Mouse (Mus musculus) limb, embryonic 10.5 days (tissue): ENCODE results near the gene Erp44. TPM values are rescaled to one million over a fixed set of nuclear protein-coding genes. Genes with fewer than 3 reads are reported as not detected.

Source experiments
- DNase-seq: peaks from one replicate; pipeline ENCODE4 v3.0.0-alpha.2; 2017; ENCODE audit warnings: low spot score
- H3K27ac ChIP-seq: fragments of 300-500 bp; sonication (generic); 2 replicates; pipeline ENCODE4 v1.5.1; 2016; ENCODE audit warnings: mild to moderate bottlenecking
- H3K27me3 ChIP-seq: fragments of 300-500 bp; sonication (generic); 2 replicates; pipeline ENCODE4 v1.6.1; 2016; ENCODE audit warnings: low read depth, mild to moderate bottlenecking; ENCODE audit not compliant: poor library complexity, severe bottlenecking
- H3K36me3 ChIP-seq: fragments of 300-500 bp; sonication (generic); 2 replicates; pipeline ENCODE4 v1.6.1; 2016; ENCODE audit warnings: mild to moderate bottlenecking, moderate library complexity
- H3K4me1 ChIP-seq: fragments of 300-500 bp; sonication (generic); 2 replicates; pipeline ENCODE4 v1.6.1; 2016
- H3K4me3 ChIP-seq: fragments of 300-500 bp; sonication (generic); 2 replicates; pipeline ENCODE4 v1.5.1; 2016; ENCODE audit warnings: mild to moderate bottlenecking, moderate library complexity
- H3K9me3 ChIP-seq: fragments of 300-500 bp; sonication (generic); replicated peaks from 2 replicates; pipeline ENCODE4 v1.6.1; 2016; ENCODE audit warnings: mild to moderate bottlenecking
- WGBS: fragments of 180-500 bp; shearing (Covaris S2); methylation state at CpG from one replicate; pipeline ENCODE4 v1.1.7; 2016; 5-methylcytosine and 5-hydroxymethylcytosine counted together
- polyA plus RNA-seq: library from polyadenylated mRNA; unstranded; fragments of >200 nt; fragmentation: Nextera tagmentation; extraction: Ambion mirVana; gene quantifications from 2 replicates; pipeline ENCODE4 v1.2.1, GENCODE M21; 2016

Erp44 gene
- polyA plus RNA-seq: 56.8 and 58.7 TPM in 2 replicates

GRCm38 (mm10) chr4:48279498-48280134 is at the start of gene Erp44, which contains the start of gene Invs:
Erp44 (minus strand) TSS chr4:48279558.
Invs (plus strand) TSS chr4:48279760.
- under 1% methylated on average over 41 of the region's 41 CpGs for WGBS
- no peaks in the 10 kb centered on the region for H3K9me3 ChIP-seq
- peak within 1 kb of the TSS; percentile 96 for H3K27ac ChIP-seq
- no peaks in the 10 kb centered on the region; the same call in 1 of the 2 replicates for H3K36me3 ChIP-seq
- H3K4me1 ChIP-seq: peaks cover 10% of the 10 kb centered on the region
- peak within 1 kb of the TSS; percentile 94 for H3K4me3 ChIP-seq
- no peaks in the 10 kb centered on the region for H3K27me3 ChIP-seq
- peak; percentile 91 for DNase-seq

GRCm38 (mm10) chr4:48328042-48328441 is 48.7 kb upstream of the Erp44 start:
- H3K4me1 ChIP-seq: no peaks in the 10 kb centered on the region
- WGBS: 58% methylated on average over 2 of the region's 2 CpGs
- no peak overlapping the region for H3K27ac ChIP-seq
- no peaks in the 10 kb centered on the region for H3K27me3 ChIP-seq
- no peaks in the 10 kb centered on the region for H3K36me3 ChIP-seq
- no peak overlapping the region for H3K4me3 ChIP-seq
- H3K9me3 ChIP-seq: no peaks in the 10 kb centered on the region
- no peak for DNase-seq

GRCm38 (mm10) chr4:48327192-48327591 is 47.8 kb upstream of the Erp44 start:
- Histone ChIP-seq H3K4me1 (no peaks in the 10 kb centered on the region), H3K9me3 (no peaks in the 10 kb centered on the region)

GRCm38 (mm10) chr4:48322095-48322494 is 42.7 kb upstream of the Erp44 start:
- DNase-seq: no peak
- WGBS: 93% methylated on average over 1 of the region's 1 CpGs
- no peak overlapping the region for H3K27ac ChIP-seq
- H3K4me3 ChIP-seq: no peak overlapping the region
- no peaks in the 10 kb centered on the region for H3K4me1 ChIP-seq
- no peaks in the 10 kb centered on the region for H3K9me3 ChIP-seq
- H3K27me3 ChIP-seq: no peaks in the 10 kb centered on the region
- H3K36me3 ChIP-seq: no peaks in the 10 kb centered on the region

More at GRCm38 (mm10) chr4:48327192-48327591, 47.8 kb upstream of the Erp44 start:
- Histone ChIP-seq H3K36me3 (no peaks in the 10 kb centered on the region), H3K4me3 (no peak overlapping the region), H3K27ac (no peak overlapping the region), H3K27me3 (no peaks in the 10 kb centered on the region)
- DNase-seq: no peak

- Histone ChIP-seq H3K9me3 (no peaks in the 10 kb centered on the region), H3K27ac (no peak overlapping the region), H3K27me3 (no peaks in the 10 kb centered on the region), H3K4me3 (no peak overlapping the region), H3K4me1 (no peaks in the 10 kb centered on the region), H3K36me3 (no peaks in the 10 kb centered on the region)
- no peak for DNase-seq
- WGBS: 98% methylated on average over 1 of the region's 1 CpGs
Measured at GRCm38 (mm10) chr4:48321276-48321675, 41.9 kb upstream of the Erp44 start.

- Histone ChIP-seq H3K9me3 (no peaks in the 10 kb centered on the region), H3K4me1 (no peaks in the 10 kb centered on the region), H3K27me3 (no peaks in the 10 kb centered on the region), H3K4me3 (no peak overlapping the region), H3K27ac (no peak overlapping the region), H3K36me3 (no peaks in the 10 kb centered on the region)
- WGBS: 84% methylated on average over 3 of the region's 3 CpGs
- DNase-seq: no peak
Measured at GRCm38 (mm10) chr4:48316036-48316435, 36.7 kb upstream of the Erp44 start.

GRCm38 (mm10) chr4:48314814-48315213 is 35.5 kb upstream of the Erp44 start:
- H3K27me3 ChIP-seq: no peaks in the 10 kb centered on the region
- H3K9me3 ChIP-seq: no peaks in the 10 kb centered on the region
- H3K36me3 ChIP-seq: peaks cover 3% of the 10 kb centered on the region
- no peak overlapping the region for H3K27ac ChIP-seq
- H3K4me1 ChIP-seq: no peaks in the 10 kb centered on the region
- WGBS: 80% methylated on average over 3 of the region's 3 CpGs
- no peak overlapping the region for H3K4me3 ChIP-seq
- DNase-seq: no peak

- H3K4me1 ChIP-seq: no peaks in the 10 kb centered on the region
- no peak for DNase-seq
- no peak overlapping the region for H3K27ac ChIP-seq
- WGBS: 87% methylated on average over 5 of the region's 5 CpGs
- H3K9me3 ChIP-seq: no peaks in the 10 kb centered on the region
- no peaks in the 10 kb centered on the region for H3K27me3 ChIP-seq
- peaks cover 11% of the 10 kb centered on the region for H3K36me3 ChIP-seq
- H3K4me3 ChIP-seq: no peak overlapping the region
Measured at GRCm38 (mm10) chr4:48287086-48287757, 7.9 kb upstream of the Erp44 start.

- WGBS: 96% methylated on average over 1 of the region's 1 CpGs
- H3K4me1 ChIP-seq: peaks cover 10% of the 10 kb centered on the region
- no peaks in the 10 kb centered on the region for H3K9me3 ChIP-seq
- DNase-seq: no peak
- no peak overlapping the region for H3K27ac ChIP-seq
- H3K36me3 ChIP-seq: no peaks in the 10 kb centered on the region
- H3K4me3 ChIP-seq: no peak overlapping the region
- H3K27me3 ChIP-seq: no peaks in the 10 kb centered on the region
Measured at GRCm38 (mm10) chr4:48281121-48281520, 1.8 kb upstream of the Erp44 start.

- peak overlapping the region; percentile 94 for H3K4me3 ChIP-seq
- no peaks in the 10 kb centered on the region for H3K27me3 ChIP-seq
- DNase-seq: no peak
- peaks cover 5% of the 10 kb centered on the region; the same call in 1 of the 2 replicates for H3K36me3 ChIP-seq
- H3K27ac ChIP-seq: peak overlapping the region; percentile 96
- WGBS: under 1% methylated on average over 34 of the region's 34 CpGs
- no peaks in the 10 kb centered on the region for H3K9me3 ChIP-seq
- peaks cover 10% of the 10 kb centered on the region for H3K4me1 ChIP-seq
Measured at GRCm38 (mm10) chr4:48278757-48279497, 431 bp downstream of the Erp44 start.

GRCm38 (mm10) chr4:48277011-48277410 is 2.3 kb downstream of the Erp44 start:
- no peaks in the 10 kb centered on the region for H3K27me3 ChIP-seq
- no peak overlapping the region for H3K4me3 ChIP-seq
- DNase-seq: no peak
- no peak overlapping the region for H3K27ac ChIP-seq
- peaks cover 10% of the 10 kb centered on the region for H3K4me1 ChIP-seq
- peaks cover 5% of the 10 kb centered on the region; the same call in 1 of the 2 replicates for H3K36me3 ChIP-seq
- no peaks in the 10 kb centered on the region for H3K9me3 ChIP-seq
- WGBS: 92% methylated on average over 3 of the region's 3 CpGs

- Histone ChIP-seq H3K4me3 (no peak overlapping the region), H3K36me3 (peaks cover 5% of the 10 kb centered on the region; the same call in 1 of the 2 replicates), H3K4me1 (peaks cover 10% of the 10 kb centered on the region), H3K27ac (no peak overlapping the region), H3K9me3 (no peaks in the 10 kb centered on the region), H3K27me3 (no peaks in the 10 kb centered on the region)
- DNase-seq: no peak
- WGBS: 80% methylated on average over 3 of the region's 3 CpGs
Measured at GRCm38 (mm10) chr4:48275736-48276135, 3.6 kb downstream of the Erp44 start.
